ENCODE assay signal across 23 mouse cellular contexts in the genomic region with DNA sequence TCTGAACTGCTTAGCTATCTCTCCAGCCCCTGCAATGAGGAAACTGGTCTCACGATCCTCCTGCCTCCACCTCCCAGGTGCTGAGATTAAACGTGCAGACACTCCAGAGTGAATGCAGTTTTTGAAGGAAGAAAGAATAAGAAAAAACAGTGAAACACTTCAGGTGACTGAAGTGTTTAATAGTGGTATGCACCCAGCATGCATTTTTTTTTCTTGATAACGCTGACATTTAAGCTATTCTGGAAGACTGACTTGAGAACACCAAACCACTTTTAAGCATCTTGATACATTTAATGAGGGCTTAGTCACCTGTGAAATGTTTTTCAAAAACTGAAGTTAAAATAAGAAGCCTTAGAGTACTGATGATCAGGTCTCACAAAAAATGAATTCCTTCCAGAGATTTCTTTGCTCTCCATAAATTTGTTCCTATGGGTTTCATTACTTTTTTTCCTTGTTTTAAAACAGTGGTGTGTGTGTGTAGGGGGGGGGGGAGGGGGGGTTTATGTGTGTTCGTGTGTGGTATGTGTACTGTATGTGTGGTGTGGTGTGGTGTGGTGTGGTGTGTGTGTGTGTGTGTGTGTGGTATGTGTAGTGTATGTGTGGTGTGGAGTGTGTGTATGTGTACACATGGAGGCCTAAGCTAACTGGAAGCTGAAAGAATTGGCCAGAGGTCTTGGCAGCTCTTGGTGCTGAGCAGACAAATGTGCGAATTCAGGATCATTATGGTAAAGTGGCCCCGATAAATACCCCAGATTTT. TPM values are rescaled to one million over a fixed set of nuclear protein-coding genes. Genes with fewer than 3 reads are reported as not detected.
A peak's percentile ranks its signal among the peaks of the same experiment; 100 is the strongest.
DNase-seq lines count a peak whose midpoint lies in the region; ATAC-seq and TF ChIP-seq lines count a peak whose summit lies in the region.
"Had no signal": no experiment of that assay in that cellular context is flagged by ENCODE, and none has a peak within 500 bp of the region (broad histone marks: within the 10 kb centered on the region; RNA-seq: fewer than 3 reads in every experiment).

No protein-coding gene starts in this region.

- TF ChIP-seq CTCF in lung, postnatal 0 days (IDR thresholded peaks at IDR 0.05): no peak

- no peak overlapping the region for H3K4me3 ChIP-seq in embryonic facial prominence, embryonic 12.5 days
- H3K4me3 ChIP-seq in embryonic facial prominence, embryonic 10.5 days: no peak overlapping the region
- H3K4me3 ChIP-seq in lung, embryonic 15.5 days: no peak overlapping the region
- H3K4me3 ChIP-seq in lung, postnatal 0 days (ENCODE audit: low read depth, low read length): no peak overlapping the region
- H3K4me3 ChIP-seq: forebrain, embryonic 13.5 days; forebrain, embryonic 15.5 days had no signal

- H3K27me3 ChIP-seq in embryonic facial prominence, embryonic 12.5 days: no peaks in the 10 kb centered on the region
- no peaks in the 10 kb centered on the region for H3K27me3 ChIP-seq in embryonic facial prominence, embryonic 10.5 days (replicated peaks; ENCODE audit: low read depth, poor library complexity, severe bottlenecking)
- no peaks in the 10 kb centered on the region for H3K27me3 ChIP-seq in lung, embryonic 15.5 days
- no peaks in the 10 kb centered on the region for H3K27me3 ChIP-seq in lung, postnatal 0 days (replicated peaks; ENCODE audit: insufficient read depth, low read length)
- H3K27me3 ChIP-seq: CH12.LX; forebrain, embryonic 13.5 days; forebrain, embryonic 15.5 days; Patski had no signal

- H3K36me3 ChIP-seq in embryonic facial prominence, embryonic 12.5 days: no peaks in the 10 kb centered on the region
- no peaks in the 10 kb centered on the region for H3K36me3 ChIP-seq in embryonic facial prominence, embryonic 10.5 days (replicated peaks)
- no peaks in the 10 kb centered on the region for H3K36me3 ChIP-seq in lung, embryonic 15.5 days
- no peaks in the 10 kb centered on the region for H3K36me3 ChIP-seq in lung, postnatal 0 days (ENCODE audit: insufficient read depth, low read length)
- H3K36me3 ChIP-seq: forebrain, embryonic 15.5 days had no signal

- DNase-seq in embryonic facial prominence, embryonic 10.5 days (ENCODE audit: low spot score): no peak
- DNase-seq in lung, adult 18-20 months: no peak
- DNase-seq in lung, postnatal 0 days (ENCODE audit: low spot score): peak; percentile 66
- DNase-seq in lung, postnatal 25 days (ENCODE audit: low spot score): no peak
- DNase-seq: adrenal gland, adult 8-10 months; adrenal gland, postnatal 14 days; adrenal gland, postnatal 36 days; B cell, adult 2 months; cerebellum, adult 11-12 months; cerebellum, adult 2 months; cerebellum, adult 9-10 months; cerebellum, postnatal 10 days; cerebellum, postnatal 25 days; forebrain, postnatal 0 days had no signal

- ATAC-seq in embryonic facial prominence, embryonic 12.5 days (ENCODE audit: insufficient number of reproducible peaks, insufficient read depth, low FRiP score, low TSS enrichment): no peak
- 0 out of 2 replicates have a peak, but pooled peaks have one; percentile 27 for ATAC-seq in lung, embryonic 15.5 days (ENCODE audit: borderline replicate concordance, extremely low read depth, low FRiP score, low TSS enrichment)
- ATAC-seq in lung, postnatal 0 days: peak; percentile 78
- ATAC-seq: activated CD4-positive, CD25-positive, alpha-beta regulatory T cell, adult 4 months; CD4-positive, CD25-positive, alpha-beta regulatory T cell, adult 4 months; forebrain, embryonic 13.5 days; forebrain, embryonic 15.5 days; forebrain, postnatal 0 days; Patski had no signal

- no peak overlapping the region for H3K27ac ChIP-seq in embryonic facial prominence, embryonic 12.5 days
- no peak overlapping the region for H3K27ac ChIP-seq in embryonic facial prominence, embryonic 10.5 days (replicated peaks)
- peak overlapping the region; percentile 22 for H3K27ac ChIP-seq in lung, embryonic 15.5 days
- H3K27ac ChIP-seq in lung, postnatal 0 days (ENCODE audit: low read length): 0 out of 2 replicates have a peak overlapping the region, but pooled peaks have one; percentile 14
- H3K27ac ChIP-seq: forebrain, embryonic 13.5 days; forebrain, embryonic 15.5 days had no signal

- WGBS in embryonic facial prominence, embryonic 12.5 days: 79% methylated on average over 6 of the region's 6 CpGs
- WGBS in embryonic facial prominence, embryonic 10.5 days: 85% methylated on average over 6 of the region's 6 CpGs
- 59% methylated on average over 6 of the region's 6 CpGs for whole genome bisulfite sequencing in lung, embryonic 15.5 days
- WGBS in lung, postnatal 0 days: 58% methylated on average over 6 of the region's 6 CpGs

- no peaks in the 10 kb centered on the region for H3K4me1 ChIP-seq in embryonic facial prominence, embryonic 12.5 days
- H3K4me1 ChIP-seq in embryonic facial prominence, embryonic 10.5 days: no peaks in the 10 kb centered on the region
- H3K4me1 ChIP-seq in lung, embryonic 15.5 days: peaks cover 16% of the 10 kb centered on the region
- peaks cover 8% of the 10 kb centered on the region; the same call in 1 of the 2 replicates for H3K4me1 ChIP-seq in lung, postnatal 0 days (ENCODE audit: insufficient read depth, low read depth, low read length)
- H3K4me1 ChIP-seq: forebrain, embryonic 13.5 days; forebrain, embryonic 15.5 days had no signal

- no peak overlapping the region for H3K4me2 ChIP-seq in embryonic facial prominence, embryonic 12.5 days (replicated peaks)
- no peak overlapping the region for H3K4me2 ChIP-seq in lung, embryonic 15.5 days
- no peak overlapping the region for H3K4me2 ChIP-seq in lung, postnatal 0 days (replicated peaks; ENCODE audit: low read depth, low read length)
- H3K4me2 ChIP-seq: forebrain, embryonic 13.5 days; forebrain, embryonic 15.5 days had no signal

- TF ChIP-seq EP300 in lung, postnatal 0 days (IDR thresholded peaks at IDR 0.05): peak; percentile 79

- H3K9ac ChIP-seq in embryonic facial prominence, embryonic 12.5 days: 0 out of 2 replicates have a peak overlapping the region, but pooled peaks have one; percentile 19
- no peak overlapping the region for H3K9ac ChIP-seq in lung, embryonic 15.5 days
- H3K9ac ChIP-seq in lung, postnatal 0 days (replicated peaks; ENCODE audit: low read depth): no peak overlapping the region
- H3K9ac ChIP-seq: forebrain, embryonic 13.5 days; forebrain, embryonic 15.5 days; forebrain, postnatal 0 days had no signal

- no peaks in the 10 kb centered on the region for H3K9me3 ChIP-seq in embryonic facial prominence, embryonic 12.5 days
- H3K9me3 ChIP-seq in embryonic facial prominence, embryonic 10.5 days: no peaks in the 10 kb centered on the region
- H3K9me3 ChIP-seq in lung, embryonic 15.5 days: no peaks in the 10 kb centered on the region
- no peaks in the 10 kb centered on the region for H3K9me3 ChIP-seq in lung, postnatal 0 days (ENCODE audit: low read length)
- H3K9me3 ChIP-seq: forebrain, embryonic 13.5 days; forebrain, embryonic 15.5 days; G1E had no signal

RNA-seq across cellular contexts. Expression of a gene that starts 23.0 kb away (rescaled TPM):
- 5.1 and 5.3 TPM in 2 replicates for polyA plus RNA-seq in embryonic facial prominence, embryonic 12.5 days (2016; fragmentation: Nextera tagmentation; extraction: Ambion mirVana)
- 4.2 and 4.6 TPM in 2 replicates for polyA plus RNA-seq in embryonic facial prominence, embryonic 10.5 days (2016; fragmentation: Nextera tagmentation; extraction: Ambion mirVana)
- 4.6 and 5.2 TPM in 2 replicates for polyA plus RNA-seq in lung, embryonic 15.5 days (2015; fragmentation: Nextera tagmentation; extraction: Ambion mirVana)
- polyA plus RNA-seq in lung, postnatal 0 days (2015; fragmentation: Nextera tagmentation; extraction: Ambion mirVana): 6.6 and 6.9 TPM in 2 replicates

Comparison
In these comparisons a context has a peak if more than half of its experiments do, and no peak if none do; other contexts are left out.
1. H3K27ac ChIP-seq: peak in lung, embryonic 15.5 days (single experiment) and lung, postnatal 0 days (single experiment); none in embryonic facial prominence, embryonic 12.5 days (single experiment) and embryonic facial prominence, embryonic 10.5 days (single experiment).